Comparison of ENCODE assay signal across 14 mouse cellular contexts in the genomic region with DNA sequence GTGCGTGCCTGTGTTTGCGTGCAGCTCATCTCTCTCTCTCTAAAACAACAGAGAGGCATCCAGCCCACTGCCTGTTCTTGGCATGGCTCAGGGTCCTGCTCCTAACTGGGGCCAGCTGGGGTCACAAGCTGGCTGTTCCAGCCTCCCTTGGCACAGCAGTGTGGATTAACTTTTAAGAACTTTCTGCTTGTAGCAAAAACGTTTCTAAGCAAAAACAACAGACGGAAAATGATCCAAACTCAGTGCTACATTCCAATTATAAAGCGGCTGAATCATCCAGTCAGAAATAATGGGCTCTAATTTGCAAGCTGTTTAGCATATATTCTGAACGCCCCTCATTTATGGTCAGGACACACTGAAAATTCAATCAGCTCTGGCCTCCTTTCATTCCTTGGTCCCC.
DNase-seq lines count a peak whose midpoint lies in the region; ATAC-seq lines count a peak whose summit lies in the region.
"Had no signal": no experiment of that assay in that cellular context is flagged by ENCODE, and none has a peak within 500 bp of the region (broad histone marks: within the 10 kb centered on the region; RNA-seq: fewer than 3 reads in every experiment).

No protein-coding gene starts in this region.

- WGBS in forebrain, embryonic 11.5 days: 57% methylated on average over 6 of the region's 6 CpGs
- WGBS in midbrain, embryonic 15.5 days: 61% methylated on average over 6 of the region's 6 CpGs
- WGBS in intestine, embryonic 16.5 days: 72% methylated on average over 6 of the region's 6 CpGs
- WGBS in liver, embryonic 12.5 days (ENCODE audit: insufficient replicate concordance): 57% methylated on average over 6 of the region's 6 CpGs

- H3K4me1 ChIP-seq in forebrain, embryonic 11.5 days (replicated peaks; ENCODE audit: control insufficient read depth, insufficient read depth, low read length): peaks cover 11% of the 10 kb centered on the region
- H3K4me1 ChIP-seq in midbrain, embryonic 15.5 days: peaks cover 21% of the 10 kb centered on the region
- H3K4me1 ChIP-seq in intestine, embryonic 16.5 days (ENCODE audit: control insufficient read depth, insufficient read depth, low read length): no peaks in the 10 kb centered on the region
- H3K4me1 ChIP-seq in liver, embryonic 12.5 days: no peaks in the 10 kb centered on the region
- H3K4me1 ChIP-seq: kidney, embryonic 15.5 days; liver, embryonic 13.5 days had no signal

- peak; percentile 44 for DNase-seq in gastrocnemius, postnatal 25 days
- no peak for DNase-seq in gastrocnemius, postnatal 10 days
- DNase-seq in adipocyte (ENCODE audit: low spot score): peak; percentile 27
- DNase-seq in forebrain, embryonic 11.5 days (ENCODE audit: low spot score): no peak
- DNase-seq in cerebellum, postnatal 25 days: no peak
- DNase-seq: liver, embryonic 13.5 days; lung, postnatal 14 days; right cerebral cortex, adult 18-20 months; thymus, postnatal 25 days had no signal

- H3K4me3 ChIP-seq in forebrain, embryonic 11.5 days (ENCODE audit: low read depth, low read length): no peak overlapping the region
- H3K4me3 ChIP-seq in midbrain, embryonic 15.5 days: no peak overlapping the region
- no peak overlapping the region for H3K4me3 ChIP-seq in intestine, embryonic 16.5 days (ENCODE audit: low read length)
- no peak overlapping the region for H3K4me3 ChIP-seq in liver, embryonic 12.5 days
- H3K4me3 ChIP-seq: kidney, embryonic 15.5 days; liver, embryonic 13.5 days; myocyte had no signal

- ATAC-seq in forebrain, embryonic 11.5 days (replicated peaks; ENCODE audit: low FRiP score): no peak
- ATAC-seq in midbrain, embryonic 15.5 days (replicated peaks): no peak
- ATAC-seq in intestine, embryonic 16.5 days: no peak
- no peak for ATAC-seq in liver, embryonic 12.5 days

- peak overlapping the region; percentile 37; the same call in 1 of the 2 replicates for H3K27ac ChIP-seq in forebrain, embryonic 11.5 days (ENCODE audit: low read depth, low read length)
- H3K27ac ChIP-seq in midbrain, embryonic 15.5 days: peak overlapping the region; percentile 63
- H3K27ac ChIP-seq in intestine, embryonic 16.5 days (ENCODE audit: low read length): no peak overlapping the region
- no peak overlapping the region for H3K27ac ChIP-seq in liver, embryonic 12.5 days
- H3K27ac ChIP-seq: kidney, embryonic 15.5 days; liver, embryonic 13.5 days had no signal

- no peak overlapping the region for H3K4me2 ChIP-seq in forebrain, embryonic 11.5 days (ENCODE audit: low read depth, low read length, severe bottlenecking)
- H3K4me2 ChIP-seq in midbrain, embryonic 15.5 days: no peak overlapping the region
- H3K4me2 ChIP-seq in intestine, embryonic 16.5 days (ENCODE audit: low read depth, low read length): no peak overlapping the region
- no peak overlapping the region for H3K4me2 ChIP-seq in liver, embryonic 12.5 days
- H3K4me2 ChIP-seq: kidney, embryonic 15.5 days; liver, embryonic 13.5 days had no signal

- no peaks in the 10 kb centered on the region for H3K9me3 ChIP-seq in forebrain, embryonic 11.5 days (ENCODE audit: control insufficient read depth, low read length)
- no peaks in the 10 kb centered on the region for H3K9me3 ChIP-seq in midbrain, embryonic 15.5 days
- H3K9me3 ChIP-seq in intestine, embryonic 16.5 days (ENCODE audit: control insufficient read depth, low read length): no peaks in the 10 kb centered on the region
- no peaks in the 10 kb centered on the region for H3K9me3 ChIP-seq in liver, embryonic 12.5 days (replicated peaks)
- H3K9me3 ChIP-seq: kidney, embryonic 15.5 days; liver, embryonic 13.5 days had no signal

- H3K9ac ChIP-seq in forebrain, embryonic 11.5 days (ENCODE audit: low read length): no peak overlapping the region
- no peak overlapping the region for H3K9ac ChIP-seq in midbrain, embryonic 15.5 days
- no peak overlapping the region for H3K9ac ChIP-seq in intestine, embryonic 16.5 days (ENCODE audit: low read depth, low read length)
- no peak overlapping the region for H3K9ac ChIP-seq in liver, embryonic 12.5 days
- H3K9ac ChIP-seq: kidney, embryonic 15.5 days; liver, embryonic 13.5 days had no signal

- no peaks in the 10 kb centered on the region for H3K36me3 ChIP-seq in forebrain, embryonic 11.5 days (ENCODE audit: control insufficient read depth, insufficient read depth, low read length)
- H3K36me3 ChIP-seq in midbrain, embryonic 15.5 days (replicated peaks): no peaks in the 10 kb centered on the region
- H3K36me3 ChIP-seq in intestine, embryonic 16.5 days (ENCODE audit: control insufficient read depth, insufficient read depth, low read length): no peaks in the 10 kb centered on the region
- H3K36me3 ChIP-seq in liver, embryonic 12.5 days: no peaks in the 10 kb centered on the region
- H3K36me3 ChIP-seq: kidney, embryonic 15.5 days; liver, embryonic 13.5 days had no signal

- H3K27me3 ChIP-seq in forebrain, embryonic 11.5 days (ENCODE audit: control insufficient read depth, insufficient read depth, low read length): no peaks in the 10 kb centered on the region
- no peaks in the 10 kb centered on the region for H3K27me3 ChIP-seq in midbrain, embryonic 15.5 days (replicated peaks)
- H3K27me3 ChIP-seq in intestine, embryonic 16.5 days (replicated peaks; ENCODE audit: control insufficient read depth, insufficient read depth, low read length): no peaks in the 10 kb centered on the region
- H3K27me3 ChIP-seq in liver, embryonic 12.5 days (replicated peaks): no peaks in the 10 kb centered on the region
- H3K27me3 ChIP-seq: kidney, embryonic 15.5 days; liver, embryonic 13.5 days had no signal

Comparison
In these comparisons a context has a peak if more than half of its experiments do, and no peak if none do; other contexts are left out.
1. DNase-seq: peak in gastrocnemius, postnatal 25 days (single experiment) and adipocyte (single experiment); none in gastrocnemius, postnatal 10 days (single experiment), forebrain, embryonic 11.5 days (single experiment) and cerebellum, postnatal 25 days (0 of 2).
2. H3K27ac ChIP-seq: peak in forebrain, embryonic 11.5 days (single experiment) and midbrain, embryonic 15.5 days (single experiment); none in intestine, embryonic 16.5 days (single experiment) and liver, embryonic 12.5 days (single experiment).